Mouse (Mus musculus) cerebellum, adult 2 months (tissue): Measurements from ENCODE around the gene Specc1l.

Experiments used
- CTCF ChIP-seq: fragments of 200-500 bp; IDR thresholded peaks from 2 replicates; pipeline ENCODE4 v1.5.1; 2011; ENCODE audit warnings: low read depth, mild to moderate bottlenecking, control low read depth, low read length, moderate library complexity, borderline replicate concordance; ENCODE audit not compliant: insufficient read depth
- POLR2A ChIP-seq: fragments of 200-500 bp; IDR thresholded peaks from 2 replicates; pipeline ENCODE4 v1.6.1; 2011; ENCODE audit warnings: low read length, control low read depth, borderline replicate concordance; ENCODE audit not compliant: insufficient read depth

- TF ChIP-seq CTCF (no peak), POLR2A (no peak)
Observed at GRCm38 (mm10) chr10:75236156-75236555, 24.3 kb downstream of the Specc1l start.
